Mouse (Mus musculus): ENCODE measurements at regions not wholly inside any gene's neighbourhood (a gene's known extent, or its start where the extent isn't known, plus 50 kb on each side); places are given as distances from the start of the nearest gene placed in this dataset.

- no peak for DNase-seq (ENCODE audit: low read depth)
Measured at GRCm38 (mm10) chr10:19067623-19068022, 52.2 kb upstream of the Tnfaip3 start.

- no peak for DNase-seq (ENCODE audit: low read depth)
Measured at GRCm38 (mm10) chr10:19066821-19067350, 51.4 kb upstream of the Tnfaip3 start.
